Comparison of ENCODE assay signal across 19 mouse cellular contexts in the genomic region with DNA sequence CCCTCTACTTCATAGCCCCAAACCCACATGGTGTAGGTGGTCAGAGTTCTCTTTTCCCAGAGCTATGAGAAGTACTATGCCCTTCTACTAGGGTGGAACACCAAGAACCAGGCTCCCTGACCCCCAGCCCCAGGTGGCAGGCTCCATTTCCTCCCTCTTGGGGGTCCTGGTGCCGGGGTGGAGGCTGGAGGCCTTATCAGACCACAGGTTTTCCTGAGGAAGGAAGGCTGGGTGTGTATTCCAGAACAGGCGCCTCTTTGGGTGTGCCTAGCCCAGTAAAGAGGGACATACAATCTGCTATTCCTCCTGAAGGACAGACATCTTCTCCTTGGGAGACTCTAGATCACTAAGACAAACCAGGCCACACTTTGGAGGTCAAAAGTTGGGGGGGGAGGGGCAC. TPM values are rescaled to one million over a fixed set of nuclear protein-coding genes. Genes with fewer than 3 reads are reported as not detected.
DNase-seq lines count a peak whose midpoint lies in the region; ATAC-seq and TF ChIP-seq lines count a peak whose summit lies in the region.
"Had no signal": no experiment of that assay in that cellular context is flagged by ENCODE, and none has a peak within 500 bp of the region (broad histone marks: within the 10 kb centered on the region; RNA-seq: fewer than 3 reads in every experiment).

No protein-coding gene starts in this region.

- no peaks in the 10 kb centered on the region for H3K9me3 ChIP-seq in kidney, postnatal 0 days (replicated peaks; ENCODE audit: low read length)
- H3K9me3 ChIP-seq in stomach, postnatal 0 days (ENCODE audit: control insufficient read depth, low read length) = no peaks in the 10 kb centered on the region
- H3K9me3 ChIP-seq: embryonic facial prominence, embryonic 10.5 days; forebrain, embryonic 10.5 days; limb, embryonic 12.5 days; neural tube, embryonic 13.5 days had no signal

- H3K36me3 ChIP-seq in liver, adult 2 months (ENCODE audit: control insufficient read depth, insufficient read depth, low read length) = no peaks in the 10 kb centered on the region
- H3K36me3 ChIP-seq in kidney, postnatal 0 days (ENCODE audit: insufficient read depth, low read length) = no peaks in the 10 kb centered on the region
- no peaks in the 10 kb centered on the region for H3K36me3 ChIP-seq in stomach, postnatal 0 days (ENCODE audit: control insufficient read depth, insufficient read depth, low read length)
- H3K36me3 ChIP-seq: embryonic facial prominence, embryonic 10.5 days; forebrain, embryonic 10.5 days; limb, embryonic 12.5 days; neural tube, embryonic 13.5 days had no signal

- no peak overlapping the region for H3K9ac ChIP-seq in liver, adult 2 months (ENCODE audit: low read depth, low read length)
- no peak overlapping the region for H3K9ac ChIP-seq in kidney, postnatal 0 days (ENCODE audit: low read depth, low read length)
- no peak overlapping the region for H3K9ac ChIP-seq in stomach, postnatal 0 days (ENCODE audit: low read length)
- H3K9ac ChIP-seq: limb, embryonic 12.5 days; neural tube, embryonic 13.5 days had no signal

- peak overlapping the region; percentile 56 for H3K27ac ChIP-seq in liver, adult 2 months (replicated peaks; ENCODE audit: insufficient read depth, low read depth, low read length)
- 0 out of 2 replicates have a peak overlapping the region, but pooled peaks have one; percentile 68 for H3K27ac ChIP-seq in kidney, postnatal 0 days
- H3K27ac ChIP-seq in stomach, postnatal 0 days (replicated peaks) = no peak overlapping the region
- H3K27ac ChIP-seq: embryonic facial prominence, embryonic 10.5 days; forebrain, embryonic 10.5 days; limb, embryonic 12.5 days; neural tube, embryonic 13.5 days had no signal

- peaks cover 4% of the 10 kb centered on the region; the same call in 1 of the 2 replicates for H3K4me1 ChIP-seq in liver, adult 2 months (ENCODE audit: control insufficient read depth, insufficient read depth, low read length)
- peaks cover 4% of the 10 kb centered on the region; the same call in 1 of the 2 replicates for H3K4me1 ChIP-seq in kidney, postnatal 0 days (replicated peaks; ENCODE audit: insufficient read depth, low read length)
- no peaks in the 10 kb centered on the region; the same call in 1 of the 2 replicates for H3K4me1 ChIP-seq in stomach, postnatal 0 days (replicated peaks; ENCODE audit: control insufficient read depth, insufficient read depth)
- H3K4me1 ChIP-seq: limb, embryonic 12.5 days; neural tube, embryonic 13.5 days had no signal

- no peaks in the 10 kb centered on the region for H3K27me3 ChIP-seq in liver, adult 2 months (ENCODE audit: control insufficient read depth, insufficient read depth, low read length)
- H3K27me3 ChIP-seq in kidney, postnatal 0 days (ENCODE audit: insufficient read depth, low read length) = no peaks in the 10 kb centered on the region
- no peaks in the 10 kb centered on the region for H3K27me3 ChIP-seq in stomach, postnatal 0 days (ENCODE audit: control insufficient read depth, insufficient read depth, low read length)
- H3K27me3 ChIP-seq: limb, embryonic 12.5 days; neural tube, embryonic 13.5 days had no signal

- ATAC-seq in kidney, postnatal 0 days (replicated peaks; ENCODE audit: low FRiP score, low read depth) = no peak
- ATAC-seq in stomach, postnatal 0 days (ENCODE audit: low FRiP score, low TSS enrichment) = no peak
- ATAC-seq: inflammation-experienced regulatory T-cells, adult 6 months; midbrain, embryonic 16.5 days had no signal

- no peak overlapping the region for H3K4me2 ChIP-seq in kidney, postnatal 0 days (ENCODE audit: low read length)
- H3K4me2 ChIP-seq in stomach, postnatal 0 days (replicated peaks; ENCODE audit: low read depth) = no peak overlapping the region
- H3K4me2 ChIP-seq: limb, embryonic 12.5 days; neural tube, embryonic 13.5 days had no signal

- peak; percentile 98 for DNase-seq in heart, adult 11 months
- no peak for DNase-seq in heart, postnatal 4 days
- no peak for DNase-seq in liver, adult 2 months (ENCODE audit: extremely low read depth, low read depth, low spot score)
- no peak for DNase-seq in liver
- DNase-seq in kidney, postnatal 0 days (ENCODE audit: low spot score) = no peak
- no peak for DNase-seq in stomach, postnatal 0 days (ENCODE audit: low spot score)
- no peak for DNase-seq in urinary bladder, adult 18-20 months (ENCODE audit: low spot score in 2 of 2)
- DNase-seq: cerebellum, adult 9-11 months; right cerebral cortex, adult 18-20 months; thymus, adult 2 months had no signal

- TF ChIP-seq POLR2A in liver, adult 2 months (IDR thresholded peaks at IDR 0.05; ENCODE audit: extremely low read depth, insufficient read depth, low read length) = no peak

- no peaks in the 10 kb centered on the region for H3K79me2 ChIP-seq in liver, adult 2 months (ENCODE audit: control insufficient read depth, insufficient read depth, low read length)

- WGBS in liver, adult 2 months = 62% methylated on average over 2 of the region's 2 CpGs
- 78% methylated on average over 2 of the region's 2 CpGs for WGBS in kidney, postnatal 0 days
- 57% methylated on average over 2 of the region's 2 CpGs for WGBS in stomach, postnatal 0 days

- TF ChIP-seq CTCF in liver, adult 2 months (IDR thresholded peaks at IDR 0.05; ENCODE audit: low read depth, low read length) = no peak
- no peak for TF ChIP-seq CTCF in kidney, postnatal 0 days (IDR thresholded peaks at IDR 0.05; ENCODE audit: low read depth)
- no peak for TF ChIP-seq CTCF in stomach, postnatal 0 days (IDR thresholded peaks at IDR 0.05; ENCODE audit: low read depth)

- no peak for TF ChIP-seq EP300 in stomach, postnatal 0 days (optimal IDR thresholded peaks at IDR 0.05)

- no peak overlapping the region for H3K4me3 ChIP-seq in liver, adult 2 months (ENCODE audit: insufficient read depth, low read depth, low read length)
- H3K4me3 ChIP-seq in kidney, postnatal 0 days (replicated peaks; ENCODE audit: low read depth, low read length) = no peak overlapping the region
- H3K4me3 ChIP-seq in stomach, postnatal 0 days (ENCODE audit: low read depth, low read length) = no peak overlapping the region
- H3K4me3 ChIP-seq: embryonic facial prominence, embryonic 10.5 days; forebrain, embryonic 10.5 days; limb, embryonic 12.5 days; neural tube, embryonic 13.5 days had no signal

RNA-seq across cellular contexts. Expression of a gene that starts 11.1 kb away (rescaled TPM):
- total RNA-seq in heart, postnatal 4 days (2021) = 10 to 100 TPM; 14.9 to 16.5 TPM
- 5.2 and 5.3 TPM in 2 replicates for total RNA-seq in liver, adult 2 months (2014; rRNA removed)
- polyA plus RNA-seq in liver, adult 2 months (2012; rRNA removed) = 2.4 and 2.8 TPM in 2 replicates
- polyA plus RNA-seq in kidney, postnatal 0 days (2015; fragmentation: Nextera tagmentation; extraction: Ambion mirVana) = 15.6 and 17.8 TPM in 2 replicates
- polyA plus RNA-seq in stomach, postnatal 0 days (2015; fragmentation: Nextera tagmentation; extraction: Ambion mirVana) = 2.4 TPM in 2 replicates

RNA-seq across cellular contexts. Expression of a gene that starts 22.7 kb away (rescaled TPM):
- total RNA-seq in heart, postnatal 4 days (2021) = not detected
- not detected in 2 replicates for total RNA-seq in liver, adult 2 months (2014; rRNA removed)
- polyA plus RNA-seq in liver, adult 2 months (2012; rRNA removed) = not detected in 2 replicates
- polyA plus RNA-seq in kidney, postnatal 0 days (2015; fragmentation: Nextera tagmentation; extraction: Ambion mirVana) = 0.12 and 0.17 TPM in 2 replicates
- polyA plus RNA-seq in stomach, postnatal 0 days (2015; fragmentation: Nextera tagmentation; extraction: Ambion mirVana) = 0.08 and 0.15 TPM in 2 replicates
- total RNA-seq: heart, adult 18-20 months; layer of hippocampus, postnatal 25 days; MEL had no signal
- polyA plus RNA-seq: forebrain, embryonic 10.5 days; inflammation-experienced regulatory T-cells, adult 6 months; limb, embryonic 12.5 days; midbrain, embryonic 16.5 days had no signal

RNA-seq across cellular contexts. Expression of a gene that starts 26.7 kb away (rescaled TPM):
- total RNA-seq in heart, postnatal 4 days (2021) = 10 to 100 TPM; 65.9 to 72.7 TPM
- total RNA-seq in liver, adult 2 months (2014; rRNA removed) = 26.2 and 27.1 TPM in 2 replicates
- polyA plus RNA-seq in liver, adult 2 months (2012; rRNA removed) = 18.8 and 23.0 TPM in 2 replicates
- polyA plus RNA-seq in kidney, postnatal 0 days (2015; fragmentation: Nextera tagmentation; extraction: Ambion mirVana) = 140 and 144 TPM in 2 replicates
- polyA plus RNA-seq in stomach, postnatal 0 days (2015; fragmentation: Nextera tagmentation; extraction: Ambion mirVana) = 98.0 and 104 TPM in 2 replicates

RNA-seq across cellular contexts. Expression of a gene that starts 50.0 kb away (rescaled TPM):
- total RNA-seq in heart, postnatal 4 days (2021) = 100 to 1,000 TPM; 111 to 119 TPM
- 20.2 and 23.8 TPM in 2 replicates for total RNA-seq in liver, adult 2 months (2014; rRNA removed)
- 28.6 and 30.7 TPM in 2 replicates for polyA plus RNA-seq in liver, adult 2 months (2012; rRNA removed)
- 70.5 and 79.5 TPM in 2 replicates for polyA plus RNA-seq in kidney, postnatal 0 days (2015; fragmentation: Nextera tagmentation; extraction: Ambion mirVana)
- polyA plus RNA-seq in stomach, postnatal 0 days (2015; fragmentation: Nextera tagmentation; extraction: Ambion mirVana) = 50.2 and 52.7 TPM in 2 replicates
